Mouse (Mus musculus): ENCODE results near the gene Zfhx3. TPM values are rescaled to one million over a fixed set of nuclear protein-coding genes. Genes with fewer than 3 reads are reported as not detected.

Gene Zfhx3
- polyA plus RNA-seq, 2 experiments, result 14.4 to 26.1 TPM

DNA sequence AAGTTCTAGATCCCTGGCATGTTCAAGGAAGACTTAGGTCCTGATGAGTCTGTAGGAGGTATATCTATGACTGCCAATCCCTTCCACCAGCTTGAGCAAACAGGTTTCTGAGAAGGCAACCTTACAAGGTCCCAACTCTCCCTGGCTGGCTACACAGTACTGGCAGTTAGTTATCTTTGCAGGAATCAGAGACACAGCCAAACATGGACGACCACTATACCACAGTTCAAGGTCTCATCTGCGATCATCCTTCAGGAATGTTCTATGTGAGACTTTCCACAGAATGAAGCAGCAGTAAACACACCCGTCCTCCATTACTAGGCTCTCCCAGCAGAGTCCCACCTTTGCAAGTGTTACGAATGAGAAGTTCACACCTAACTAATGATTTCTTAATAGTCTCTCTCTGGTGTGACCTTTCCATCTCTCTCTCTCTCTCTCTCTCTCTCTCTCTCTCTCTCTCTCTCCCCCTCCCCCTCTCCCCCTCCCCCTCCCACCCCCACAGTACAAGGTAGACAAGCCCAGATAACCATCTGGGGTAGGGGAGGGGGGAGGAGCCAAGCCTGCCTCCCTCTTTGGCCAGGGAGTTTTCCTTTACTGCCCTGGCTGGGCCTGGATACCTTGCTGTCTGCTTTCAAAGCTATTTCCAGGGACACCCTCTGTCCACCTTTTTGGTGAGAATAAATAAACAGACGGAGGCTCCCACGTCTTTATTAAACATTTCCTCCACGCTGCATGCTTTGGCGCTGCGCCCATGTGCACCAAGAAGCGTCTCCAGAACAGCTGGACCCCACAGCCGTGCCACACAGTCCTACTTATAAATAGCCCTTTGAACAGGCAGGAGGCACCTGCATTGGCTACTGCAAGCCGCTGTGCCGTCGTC, 748.4 kb downstream of the Zfhx3 start:
- Histone ChIP-seq H3K27ac (replicated peaks; ENCODE audit: low read depth, low read length) (no peak overlapping the region), H3K9ac (ENCODE audit: low read depth, low read length, severe bottlenecking) (no peak overlapping the region)
- no peak for ATAC-seq (ENCODE audit: low FRiP score, low read depth)

DNA sequence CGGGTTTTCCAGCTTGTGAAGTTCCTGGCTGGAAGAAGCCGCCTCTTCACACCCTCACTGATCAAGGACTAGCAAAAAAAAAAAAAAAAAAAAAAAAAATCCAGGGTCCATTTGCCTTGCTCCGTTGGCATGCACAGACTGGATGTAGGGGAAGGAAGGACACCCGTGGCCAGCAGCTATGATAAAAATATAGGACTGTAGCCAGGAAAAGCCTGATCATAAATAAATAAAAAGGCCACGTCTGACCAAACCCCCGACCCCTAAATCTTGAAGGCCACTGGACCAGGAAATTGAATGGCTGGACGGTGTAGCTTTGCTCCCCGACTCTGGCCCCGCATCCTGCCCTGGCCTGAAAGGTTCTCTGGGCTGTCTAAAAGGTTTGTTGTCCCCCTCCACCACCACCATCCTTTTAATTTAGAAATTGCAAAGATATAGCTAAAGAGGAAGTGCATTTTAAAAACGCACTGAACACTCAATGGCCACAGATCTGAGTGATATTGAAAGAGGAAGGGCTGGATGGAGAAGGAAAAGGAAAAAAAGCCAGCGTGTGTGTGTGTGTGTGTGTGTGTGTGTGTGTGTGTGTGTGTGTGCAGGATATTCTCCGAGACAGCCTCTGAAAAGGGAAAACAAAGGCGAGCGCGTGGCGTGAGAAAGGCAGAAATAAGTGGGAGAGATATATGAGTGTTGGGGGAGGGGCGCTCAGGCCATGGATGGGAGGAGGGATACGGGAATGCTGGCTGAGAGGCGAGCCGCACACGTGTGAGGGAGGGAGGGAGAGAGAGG, 749.2 kb downstream of the Zfhx3 start:
- H3K4me3 ChIP-seq (replicated peaks; ENCODE audit: low read length), result peak overlapping the region; percentile 25
- peak overlapping the region; percentile 54 for H3K4me2 ChIP-seq (replicated peaks; ENCODE audit: low read depth, low read length, severe bottlenecking)
- TF ChIP-seq POLR2A (IDR thresholded peaks at IDR 0.05; ENCODE audit: borderline replicate concordance, extremely low read depth, insufficient read depth, insufficient read length), result no peak
- H3K4me1 ChIP-seq (ENCODE audit: control insufficient read depth, insufficient read depth, low read length), result peaks cover 34% of the 10 kb centered on the region
- H3K27ac ChIP-seq (replicated peaks; ENCODE audit: low read depth, low read length), result peak overlapping the region; percentile 14; the same call in 1 of the 2 replicates
- 3% methylated on average over 21 of the region's 21 CpGs for WGBS
- no peak for ATAC-seq (ENCODE audit: low FRiP score, low read depth)
- no peaks in the 10 kb centered on the region for H3K36me3 ChIP-seq (ENCODE audit: control insufficient read depth, insufficient read depth, low read length)
- peak; percentile 59 for DNase-seq (ENCODE audit: low spot score)
- H3K9ac ChIP-seq (ENCODE audit: low read depth, low read length, severe bottlenecking), result peak overlapping the region; percentile 14; the same call in 1 of the 2 replicates
- peaks cover 21% of the 10 kb centered on the region; the same call in 1 of the 2 replicates for H3K27me3 ChIP-seq (ENCODE audit: control insufficient read depth, insufficient read depth, low read length)
- H3K9me3 ChIP-seq (ENCODE audit: control insufficient read depth, low read length), result no peaks in the 10 kb centered on the region

More for the DNA sequence above, 748.4 kb downstream of the Zfhx3 start:
- no peak for DNase-seq (ENCODE audit: low spot score)
- 17% methylated on average over 14 of the region's 14 CpGs for WGBS
- Histone ChIP-seq H3K9me3 (ENCODE audit: control insufficient read depth, low read length) (no peaks in the 10 kb centered on the region), H3K36me3 (ENCODE audit: control insufficient read depth, insufficient read depth, low read length) (no peaks in the 10 kb centered on the region), H3K4me2 (replicated peaks; ENCODE audit: low read depth, low read length, severe bottlenecking) (peak overlapping the region; percentile 54), H3K4me1 (ENCODE audit: control insufficient read depth, insufficient read depth, low read length) (peaks cover 26% of the 10 kb centered on the region), H3K27me3 (ENCODE audit: control insufficient read depth, insufficient read depth, low read length) (peaks cover 16% of the 10 kb centered on the region; the same call in 1 of the 2 replicates), H3K4me3 (replicated peaks; ENCODE audit: low read length) (no peak overlapping the region)
- no peak for TF ChIP-seq POLR2A (IDR thresholded peaks at IDR 0.05; ENCODE audit: borderline replicate concordance, extremely low read depth, insufficient read depth, insufficient read length)

DNA sequence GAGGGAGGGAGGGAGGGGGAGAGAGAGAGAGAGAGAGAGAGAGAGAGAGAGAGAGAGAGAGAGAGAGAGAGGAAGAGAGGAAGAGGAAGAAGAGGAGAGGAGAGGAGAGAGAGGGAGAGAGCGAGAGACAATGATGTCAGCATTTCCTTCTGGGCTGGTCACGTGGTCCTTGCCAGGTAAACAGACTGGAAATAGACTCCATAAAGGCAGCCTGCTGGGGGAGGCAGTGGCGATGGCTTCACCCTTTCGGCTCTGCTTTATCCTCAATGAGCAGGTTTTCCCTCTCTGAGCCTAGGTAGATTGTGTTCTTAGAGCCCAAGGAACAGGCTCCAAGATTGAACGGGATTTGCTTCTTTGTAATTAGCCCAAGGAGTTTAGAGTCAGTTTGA, 749.8 kb downstream of the Zfhx3 start:
- peak; percentile 24; the same call in 1 of the 2 replicates for ATAC-seq (ENCODE audit: low FRiP score, low read depth)
- TF ChIP-seq POLR2A (IDR thresholded peaks at IDR 0.05; ENCODE audit: borderline replicate concordance, extremely low read depth, insufficient read depth, insufficient read length), result no peak
- H3K27me3 ChIP-seq (ENCODE audit: control insufficient read depth, insufficient read depth, low read length), result peaks cover 22% of the 10 kb centered on the region; the same call in 1 of the 2 replicates
- peak overlapping the region; percentile 39; the same call in 1 of the 2 replicates for H3K27ac ChIP-seq (replicated peaks; ENCODE audit: low read depth, low read length)
- H3K4me3 ChIP-seq (replicated peaks; ENCODE audit: low read length), result peak overlapping the region; percentile 25; the same call in 1 of the 2 replicates
- peaks cover 35% of the 10 kb centered on the region for H3K4me1 ChIP-seq (ENCODE audit: control insufficient read depth, insufficient read depth, low read length)
- peak overlapping the region; percentile 54 for H3K4me2 ChIP-seq (replicated peaks; ENCODE audit: low read depth, low read length, severe bottlenecking)
- H3K9ac ChIP-seq (ENCODE audit: low read depth, low read length, severe bottlenecking), result no peak overlapping the region
- H3K9me3 ChIP-seq (ENCODE audit: control insufficient read depth, low read length), result no peaks in the 10 kb centered on the region
- 5% methylated on average over 5 of the region's 5 CpGs for WGBS
- H3K36me3 ChIP-seq (ENCODE audit: control insufficient read depth, insufficient read depth, low read length), result no peaks in the 10 kb centered on the region
- DNase-seq (ENCODE audit: low spot score), result peak; percentile 59

DNA sequence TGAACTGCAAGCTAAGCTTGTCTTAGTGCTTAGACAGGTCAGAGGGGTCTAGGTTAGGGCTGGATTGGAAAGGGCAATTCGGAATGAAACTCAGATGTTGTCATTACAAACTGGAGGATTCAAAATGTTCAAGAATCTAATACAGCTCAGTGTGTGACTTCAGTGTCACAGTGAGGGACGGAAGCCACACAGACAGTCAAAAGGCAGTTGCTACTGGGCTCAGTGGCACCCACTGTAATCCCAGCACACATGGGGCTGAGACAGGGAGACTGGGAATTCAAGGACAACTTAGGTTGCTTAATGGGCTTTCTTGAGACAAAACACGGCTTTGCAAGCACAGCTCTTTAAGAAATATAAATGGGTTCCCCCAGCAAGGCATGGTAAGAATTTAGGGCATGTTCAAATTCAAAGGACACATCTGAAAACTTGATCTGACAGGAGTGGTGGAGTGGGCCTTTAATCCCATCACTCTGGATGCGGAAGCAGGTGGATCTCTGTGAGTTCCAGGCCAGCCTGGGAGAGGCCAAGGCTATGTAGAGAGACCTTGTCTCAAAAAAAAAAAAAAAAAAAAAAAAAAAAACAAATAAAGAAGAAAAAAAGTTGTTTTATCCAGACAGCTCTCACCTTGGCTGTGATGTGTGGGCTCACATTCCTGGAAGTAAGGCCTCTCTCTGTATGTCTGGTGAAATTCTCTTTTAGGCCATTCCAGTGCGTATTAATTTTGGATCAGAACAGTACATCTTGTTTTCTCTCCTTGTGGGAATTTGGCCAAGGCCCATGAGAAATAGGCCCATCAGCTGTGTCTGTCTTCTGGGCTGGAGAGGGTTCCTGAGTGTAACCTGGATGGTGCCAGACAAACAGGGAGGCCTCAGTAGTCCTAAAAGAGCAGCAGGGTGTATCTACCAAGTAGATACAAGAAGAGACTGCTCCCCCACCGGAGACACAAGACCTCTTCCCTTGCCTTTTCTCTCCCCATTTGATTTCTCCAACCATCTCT, 750.5 kb downstream of the Zfhx3 start:
- H3K27ac ChIP-seq (replicated peaks; ENCODE audit: low read depth, low read length), result peak overlapping the region; percentile 39; the same call in 1 of the 2 replicates
- H3K27me3 ChIP-seq (ENCODE audit: control insufficient read depth, insufficient read depth, low read length), result peaks cover 27% of the 10 kb centered on the region; the same call in 1 of the 2 replicates
- no peak for TF ChIP-seq POLR2A (IDR thresholded peaks at IDR 0.05; ENCODE audit: borderline replicate concordance, extremely low read depth, insufficient read depth, insufficient read length)
- no peak overlapping the region for H3K9ac ChIP-seq (ENCODE audit: low read depth, low read length, severe bottlenecking)
- no peak overlapping the region; the same call in none of the 2 replicates for H3K4me3 ChIP-seq (replicated peaks; ENCODE audit: low read length)
- peak overlapping the region; percentile 54; the same call in 1 of the 2 replicates for H3K4me2 ChIP-seq (replicated peaks; ENCODE audit: low read depth, low read length, severe bottlenecking)
- H3K36me3 ChIP-seq (ENCODE audit: control insufficient read depth, insufficient read depth, low read length), result no peaks in the 10 kb centered on the region
- no peak for DNase-seq (ENCODE audit: low spot score)
- 64% methylated on average over 6 of the region's 6 CpGs for WGBS
- ATAC-seq (ENCODE audit: low FRiP score, low read depth), result no peak
- H3K9me3 ChIP-seq (ENCODE audit: control insufficient read depth, low read length), result no peaks in the 10 kb centered on the region
- H3K4me1 ChIP-seq (ENCODE audit: control insufficient read depth, insufficient read depth, low read length), result peaks cover 42% of the 10 kb centered on the region
